Mouse (Mus musculus): ENCODE data around the gene Agpat1.
A peak's percentile ranks its signal among the peaks of the same experiment; 100 is the strongest.

The Agpat1 gene

DNA sequence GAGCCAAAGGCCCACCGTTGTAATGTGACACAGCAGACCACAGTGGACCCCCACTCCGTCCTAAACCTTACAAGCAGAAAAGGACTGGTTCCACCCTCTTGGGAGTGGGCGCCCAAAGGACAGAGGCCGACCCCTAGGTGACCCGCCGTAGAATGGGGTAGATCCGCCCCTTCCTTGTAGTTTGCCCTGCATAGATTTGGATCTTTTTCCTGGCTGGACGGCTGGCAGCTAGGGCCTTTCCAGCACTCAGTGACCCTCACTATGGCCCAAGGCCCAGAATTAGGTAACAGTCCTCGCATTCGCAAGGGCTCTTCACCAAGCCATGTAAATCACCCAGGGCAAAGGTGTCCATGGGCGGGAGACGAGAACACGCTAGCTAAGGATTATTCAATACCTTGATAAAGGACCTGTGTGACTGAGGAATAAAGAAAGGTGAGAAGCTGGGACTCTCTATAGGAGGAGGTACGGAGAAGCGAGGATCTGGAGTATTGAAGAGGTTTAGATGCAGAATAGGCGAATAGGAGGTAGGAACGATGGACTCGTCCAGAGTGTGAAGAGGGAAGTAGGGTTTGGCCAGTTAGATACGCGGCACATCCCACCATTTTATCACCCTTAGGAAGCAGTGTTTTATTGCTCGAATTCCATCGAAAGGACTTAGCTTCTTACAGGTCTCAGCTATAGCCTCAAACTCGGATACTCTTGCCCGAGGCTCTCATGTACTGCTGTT, 612 bp downstream of the Agpat1 start:
- DNase-seq (ENCODE audit: low spot score in 2 of 2) = peak in 1 of 2 experiments; percentile 43

DNA sequence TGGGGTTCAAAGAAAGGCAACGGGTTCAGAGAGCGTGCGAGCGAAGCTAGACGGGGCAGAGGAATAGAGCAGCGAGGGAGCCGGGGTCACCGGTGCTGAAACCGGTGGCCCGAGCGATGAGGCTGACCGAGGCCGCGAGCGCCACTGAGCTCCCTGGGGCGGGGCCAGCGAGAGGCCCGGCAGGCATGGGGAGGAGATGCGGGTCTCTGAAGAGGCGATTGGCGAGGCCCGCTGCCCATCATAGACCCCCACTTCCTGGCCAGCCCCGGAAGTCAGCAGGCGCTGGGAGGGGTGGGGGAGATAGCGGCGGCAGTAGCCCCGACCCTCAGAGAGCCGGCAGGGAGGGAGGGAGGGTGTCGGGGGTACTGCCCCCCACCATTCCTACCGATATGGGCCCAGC, 1.5 kb downstream of the Agpat1 start:
- peak; percentile 97 to 98 for DNase-seq (ENCODE audit: low spot score in 2 of 2)

- DNase-seq (ENCODE audit: low spot score in 2 of 2) = no peak
Observed at GRCm38 (mm10) chr17:34606186-34607039, 2.4 kb downstream of the Agpat1 start.

- no peak for DNase-seq (ENCODE audit: low spot score in 2 of 2)
Observed at GRCm38 (mm10) chr17:34607997-34608396, 3.9 kb downstream of the Agpat1 start.

GRCm38 (mm10) chr17:34611050-34611449, 7.0 kb downstream of the Agpat1 start:
- DNase-seq (ENCODE audit: low spot score in 2 of 2) = no peak

DNA sequence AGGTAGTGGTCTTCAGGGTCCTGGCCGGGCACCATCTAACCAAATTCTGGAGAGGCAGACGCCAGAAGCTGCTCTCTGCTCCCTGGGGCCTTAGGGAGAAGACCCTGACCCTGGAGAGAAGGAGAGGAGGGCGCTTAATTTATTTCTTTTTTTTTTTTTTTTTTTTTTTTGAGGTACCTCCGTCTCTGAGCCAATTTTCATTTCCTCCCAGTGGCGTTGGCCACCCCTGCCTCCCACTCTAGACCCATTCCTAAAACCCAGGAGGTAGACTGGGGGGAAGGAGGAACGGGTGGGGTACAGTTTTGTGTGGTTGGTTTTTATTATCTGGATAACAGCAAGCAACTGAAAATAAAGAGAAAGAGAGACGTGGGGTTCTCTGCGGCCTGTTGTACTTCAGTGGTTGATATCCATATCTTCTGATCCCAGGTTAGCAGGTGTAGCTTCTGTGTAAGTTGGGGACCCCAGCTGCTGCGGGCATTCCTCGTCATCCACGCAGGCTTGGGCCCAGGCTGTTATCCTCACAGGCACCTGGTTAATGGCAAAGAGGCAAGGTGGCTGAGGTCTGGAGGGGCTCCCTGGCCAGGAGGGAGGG, 9.1 kb downstream of the Agpat1 start:
- DNase-seq (ENCODE audit: low spot score in 2 of 2) = no peak

- no peak for DNase-seq (ENCODE audit: low spot score in 2 of 2)
Observed at GRCm38 (mm10) chr17:34613830-34614229, 9.8 kb downstream of the Agpat1 start.

GRCm38 (mm10) chr17:34615871-34616270, 11.8 kb downstream of the Agpat1 start, which contains the start of gene Egfl8:
Gene Egfl8, minus strand, starts transcription at chr17:34615971.
- no peak for DNase-seq (ENCODE audit: low spot score in 2 of 2)

GRCm38 (mm10) chr17:34618999-34619398, 14.9 kb downstream of the Agpat1 start:
- DNase-seq (ENCODE audit: low spot score in 2 of 2) = peak in 1 of 2 experiments; percentile 77

DNA sequence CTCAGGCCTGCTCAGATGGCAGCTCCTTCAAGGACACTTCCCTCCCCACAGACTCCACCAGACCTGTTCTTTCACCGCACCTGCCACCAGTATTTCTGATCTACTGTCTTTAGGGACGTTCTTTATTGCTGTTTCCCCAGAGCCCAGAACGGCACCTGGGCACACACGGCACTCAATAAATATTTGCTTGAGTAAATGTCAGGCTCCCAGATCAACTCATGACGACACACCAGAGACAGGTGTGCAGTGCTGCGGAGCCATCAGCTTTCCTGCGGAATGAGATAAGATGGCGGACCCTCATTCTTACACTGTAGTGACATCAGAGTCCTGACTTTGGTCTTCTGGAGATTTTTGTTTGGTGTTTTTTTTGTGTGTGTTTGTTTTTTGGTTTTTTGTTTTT, 16.9 kb downstream of the Agpat1 start:
- DNase-seq (ENCODE audit: low spot score in 2 of 2) = no peak

GRCm38 (mm10) chr17:34623161-34623560, 19.1 kb downstream of the Agpat1 start:
- no peak for DNase-seq (ENCODE audit: low spot score in 2 of 2)

DNA sequence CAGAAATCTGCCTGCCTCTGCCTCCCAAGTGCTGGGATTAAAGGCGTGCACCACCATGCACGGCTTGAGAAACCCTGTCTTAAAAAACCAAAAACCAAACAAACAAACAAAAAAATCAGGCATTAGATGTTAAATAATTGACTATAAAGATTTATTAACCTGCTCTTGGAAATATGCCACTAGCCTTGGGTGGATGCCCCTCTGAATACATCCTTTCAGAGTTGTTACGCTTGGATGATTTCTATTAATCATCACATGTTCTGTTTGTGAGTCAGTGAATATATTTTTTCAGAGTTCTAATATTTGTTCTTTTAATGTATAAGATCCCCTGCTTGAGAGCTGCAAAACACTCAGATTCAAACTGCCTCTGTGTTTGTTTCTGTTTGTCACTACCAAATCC, 20.9 kb downstream of the Agpat1 start:
- DNase-seq (ENCODE audit: low spot score in 2 of 2) = no peak

GRCm38 (mm10) chr17:34626062-34626772, 22.2 kb downstream of the Agpat1 start:
- no peak for DNase-seq (ENCODE audit: low spot score in 2 of 2)

- no peak for DNase-seq (ENCODE audit: low spot score in 2 of 2)
Observed at GRCm38 (mm10) chr17:34626773-34627092, 22.7 kb downstream of the Agpat1 start.

GRCm38 (mm10) chr17:34627093-34627942, 23.3 kb downstream of the Agpat1 start:
- peak; percentile 85 to 88 for DNase-seq (ENCODE audit: low spot score in 2 of 2)

GRCm38 (mm10) chr17:34627943-34628643, 24.0 kb downstream of the Agpat1 start, which contains the start of gene Ppt2:
Gene Ppt2, minus strand, starts transcription at chr17:34628510.
- DNase-seq (ENCODE audit: low spot score in 2 of 2) = no peak

- DNase-seq (ENCODE audit: low spot score in 2 of 2) = no peak
Observed at GRCm38 (mm10) chr17:34628644-34628967, 24.5 kb downstream of the Agpat1 start.

DNA sequence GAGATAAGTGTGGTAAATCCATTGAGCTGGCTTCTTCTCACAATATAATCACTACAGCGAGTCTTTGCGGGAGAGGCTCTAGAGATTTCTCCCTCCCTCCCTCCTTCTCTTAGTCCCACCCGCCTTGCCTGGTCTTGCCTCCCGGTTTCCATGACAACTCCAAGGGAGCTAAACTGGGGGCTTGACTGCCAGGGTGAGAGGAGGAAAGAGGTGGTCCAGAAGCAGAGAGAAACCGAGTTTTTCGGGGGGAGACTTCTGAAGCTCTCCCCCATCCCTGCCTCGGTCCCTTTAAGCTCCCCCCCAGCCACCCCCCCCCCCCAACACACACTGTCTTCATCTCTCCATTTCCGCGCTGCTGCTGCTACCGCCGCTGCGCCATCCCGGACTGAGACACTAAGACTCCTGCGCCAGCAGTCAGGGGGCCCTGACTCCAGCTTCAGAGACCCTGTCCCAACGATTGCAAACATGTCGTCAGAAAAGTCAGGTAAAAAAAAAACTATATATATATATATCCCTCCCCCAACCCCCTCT, 25.2 kb downstream of the Agpat1 start, which contains the start of gene Prrt1:
Gene Prrt1, plus strand, starts transcription at position 313 of the 531 bp plus-strand sequence.
- peak; percentile 68 to 71 for DNase-seq (ENCODE audit: low spot score in 2 of 2)

DNA sequence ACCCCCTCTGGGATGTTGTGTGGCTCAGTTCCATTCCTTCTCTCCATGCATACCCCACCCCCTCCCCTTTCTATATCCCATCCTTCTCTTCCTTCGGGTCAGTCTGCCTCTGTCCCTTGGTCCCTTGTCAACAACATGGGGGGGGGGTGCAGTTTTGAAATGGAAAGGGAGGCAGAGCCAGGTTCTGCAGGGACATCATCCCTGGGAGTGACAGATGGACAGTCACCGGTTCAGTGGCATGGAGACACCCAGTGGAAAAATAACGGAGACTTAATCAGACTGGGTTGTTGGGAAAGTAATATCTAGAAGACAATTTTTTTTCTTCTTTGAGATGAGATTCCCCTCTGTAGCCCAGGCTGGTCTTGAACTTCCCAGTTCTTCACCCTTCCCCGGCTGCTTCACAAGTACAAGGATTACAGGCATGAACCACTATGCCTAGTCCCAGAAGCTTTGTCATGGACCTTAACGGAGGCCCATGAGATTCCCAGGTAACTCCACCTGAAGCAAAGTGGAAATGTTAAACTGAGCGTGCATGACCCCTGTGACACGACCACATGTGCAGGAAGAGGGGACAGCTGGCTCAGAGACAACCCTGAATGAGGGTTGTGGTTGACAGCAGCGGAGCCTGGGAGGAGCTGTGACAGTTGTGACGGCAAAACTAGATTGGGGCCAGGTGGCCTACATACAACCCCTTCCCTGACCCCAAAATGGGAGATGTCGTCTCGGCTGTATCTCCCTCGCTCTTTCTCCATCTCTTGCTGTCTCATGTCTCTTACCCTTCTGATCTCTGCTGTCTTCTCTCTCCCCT, 25.9 kb downstream of the Agpat1 start:
- no peak for DNase-seq (ENCODE audit: low spot score in 2 of 2)

All from frontal cortex, postnatal 36 days (tissue).